Mouse (Mus musculus): ENCODE results near the gene Serp2. TPM values are rescaled to one million over a fixed set of nuclear protein-coding genes. Genes with fewer than 3 reads are reported as not detected.

Gene Serp2
- 1.7 to 3.5 TPM (median 2.8 TPM) in 4 replicates for total RNA-seq (2023)

GRCm38 (mm10) chr14:76556852-76557208 lies at the start of gene Serp2:
TSS of gene Serp2 (minus strand) at chr14:76556889.

Other genes with a start within 250 kb of the Serp2 start
- 112 to 126 TPM (median 123 TPM) in 4 replicates for gene Tsc22d1, start 141.9 kb downstream of the Serp2 start, total RNA-seq (2023)